Comparison of ENCODE assay signal across 23 mouse cellular contexts in the genomic region with DNA sequence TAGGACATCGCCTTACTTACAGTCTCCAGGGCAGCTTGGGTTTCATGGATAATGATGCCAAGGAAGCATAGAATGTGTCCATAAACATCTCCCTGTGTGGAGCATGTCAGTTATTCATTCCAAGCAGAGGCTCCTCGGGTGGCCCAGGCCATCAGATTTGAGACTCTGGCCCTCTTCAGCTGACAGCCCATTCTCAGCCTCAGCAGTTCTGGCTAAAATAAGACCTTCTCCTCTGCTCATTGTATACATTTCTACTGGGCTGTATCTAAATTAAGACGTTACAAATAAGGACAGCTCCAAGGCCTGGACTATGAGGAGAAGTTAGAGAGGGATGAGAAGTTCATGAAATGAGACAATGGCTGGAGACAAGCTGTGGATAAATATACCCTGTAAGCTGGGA.
"Had no signal": no experiment of that assay in that cellular context is flagged by ENCODE, and none has a peak within 500 bp of the region (broad histone marks: within the 10 kb centered on the region; RNA-seq: fewer than 3 reads in every experiment).

No protein-coding gene starts in this region.

- DNase-seq: gastrocnemius, adult 2 months; gastrocnemius, postnatal 10 days; gastrocnemius, postnatal 25 days; heart, adult 2 months; heart, postnatal 10 days; heart, postnatal 4 days; kidney, adult 18-20 months; kidney, adult 8-10 months; kidney, postnatal 10 days; kidney, postnatal 25 days; kidney, postnatal 4 days; left cerebral cortex, postnatal 4 days had no signal

- H3K36me3 ChIP-seq: heart, embryonic 12.5 days; hindbrain, embryonic 10.5 days; hindbrain, embryonic 12.5 days; limb, embryonic 13.5 days; limb, embryonic 15.5 days; liver, embryonic 12.5 days had no signal

- H3K27me3 ChIP-seq: heart, embryonic 12.5 days; hindbrain, embryonic 12.5 days; limb, embryonic 13.5 days; limb, embryonic 15.5 days; liver, embryonic 12.5 days had no signal

- H3K9me3 ChIP-seq: heart, embryonic 12.5 days; hindbrain, embryonic 10.5 days; hindbrain, embryonic 12.5 days; limb, embryonic 13.5 days; limb, embryonic 15.5 days; liver, embryonic 12.5 days had no signal

- H3K27ac ChIP-seq: gastrocnemius, adult 2 months; heart, adult 2 months; hindbrain, embryonic 10.5 days; hindbrain, embryonic 12.5 days; hindbrain, embryonic 14.5 days; layer of hippocampus, adult 2 months; left cerebral cortex, adult 2 months; limb, embryonic 13.5 days; limb, embryonic 15.5 days; liver, embryonic 12.5 days had no signal

- ATAC-seq: hindbrain, embryonic 16.5 days; inflammation-experienced regulatory T-cells, adult 6 months; liver, embryonic 12.5 days had no signal

- H3K9ac ChIP-seq: heart, embryonic 12.5 days; hindbrain, embryonic 12.5 days; hindbrain, embryonic 14.5 days; limb, embryonic 13.5 days; limb, embryonic 15.5 days; liver, embryonic 12.5 days had no signal

- H3K4me2 ChIP-seq: heart, embryonic 12.5 days; hindbrain, embryonic 12.5 days; hindbrain, embryonic 14.5 days; limb, embryonic 13.5 days; limb, embryonic 15.5 days; liver, embryonic 12.5 days had no signal

- H3K4me3 ChIP-seq: gastrocnemius, adult 2 months; heart, adult 2 months; heart, embryonic 12.5 days; hindbrain, embryonic 10.5 days; hindbrain, embryonic 12.5 days; layer of hippocampus, adult 2 months; left cerebral cortex, adult 2 months; limb, embryonic 13.5 days; limb, embryonic 15.5 days; liver, embryonic 12.5 days had no signal

- H3K4me1 ChIP-seq: heart, embryonic 12.5 days; hindbrain, embryonic 10.5 days; hindbrain, embryonic 12.5 days; limb, embryonic 13.5 days; limb, embryonic 15.5 days; liver, embryonic 12.5 days had no signal
